Mouse (Mus musculus) forebrain, embryonic 14.5 days (tissue): ENCODE measurements around the gene 3110009E18Rik. TPM values are rescaled to one million over a fixed set of nuclear protein-coding genes. Genes with fewer than 3 reads are reported as not detected.

ENCODE experiments used
- ATAC-seq: fragments of 200-750 bp; cut with Nextera tagmentation; 2 replicates; pipeline ENCODE4 v1.8.0; 2017; ENCODE audit warnings: mild to moderate bottlenecking, moderate library complexity
- DNase-seq: peaks from one replicate; pipeline ENCODE4 v3.0.0-alpha.2; 2015; ENCODE audit warnings: low spot score
- H3K27ac ChIP-seq: fragments of 300-500 bp; sonication (generic); 2 replicates; pipeline ENCODE4 v1.5.1; 2014; ENCODE audit warnings: low read depth, mild to moderate bottlenecking, control low read depth, low read length, moderate library complexity
- H3K27me3 ChIP-seq: fragments of 300-500 bp; sonication (generic); replicated peaks from 2 replicates; pipeline ENCODE4 v1.6.1; 2014; ENCODE audit warnings: low read length, control low read depth, mixed read lengths; ENCODE audit not compliant: control insufficient read depth, insufficient read depth
- H3K36me3 ChIP-seq: fragments of 300-500 bp; sonication (generic); 2 replicates; pipeline ENCODE4 v1.6.1; 2014; ENCODE audit warnings: low read length, control low read depth; ENCODE audit not compliant: control insufficient read depth, insufficient read depth
- H3K4me1 ChIP-seq: fragments of 300-500 bp; sonication (generic); 2 replicates; pipeline ENCODE4 v1.6.1; 2014; ENCODE audit warnings: antibody characterized with exemption, low read length, control low read depth; ENCODE audit not compliant: control insufficient read depth, insufficient read depth
- H3K4me2 ChIP-seq: fragments of 300-500 bp; sonication (generic); 2 replicates; pipeline ENCODE4 v1.6.1; 2014; ENCODE audit warnings: mild to moderate bottlenecking, control low read depth, low read length
- H3K4me3 ChIP-seq: fragments of 300-500 bp; sonication (generic); 2 replicates; pipeline ENCODE4 v1.5.1; 2014; ENCODE audit warnings: low read depth, low read length, control low read depth
- H3K9ac ChIP-seq: fragments of 300-500 bp; sonication (generic); 2 replicates; pipeline ENCODE4 v1.6.1; 2014; ENCODE audit warnings: mild to moderate bottlenecking, low read length, control low read depth, moderate library complexity
- H3K9me3 ChIP-seq: fragments of 300-500 bp; sonication (generic); replicated peaks from 2 replicates; pipeline ENCODE4 v1.6.1; 2016; ENCODE audit warnings: low read length, control low read depth, mixed read lengths; ENCODE audit not compliant: control insufficient read depth
- WGBS: fragments of 180-500 bp; shearing (Covaris S2); extraction: QIAGEN DNeasy Blood & Tissue Kit; methylation state at CpG from one replicate; pipeline ENCODE4 v1.1.7; 2014; 5-methylcytosine and 5-hydroxymethylcytosine counted together
- polyA plus RNA-seq: library from polyadenylated mRNA; unstranded; fragments of >200 nt; fragmentation: Nextera tagmentation; extraction: Ambion mirVana; gene quantifications from 2 replicates; pipeline ENCODE4 v1.2.1, GENCODE M21; 2014

3110009E18Rik gene
- polyA plus RNA-seq, 1 experiment from 2014 or later, result 27.3 TPM

DNA sequence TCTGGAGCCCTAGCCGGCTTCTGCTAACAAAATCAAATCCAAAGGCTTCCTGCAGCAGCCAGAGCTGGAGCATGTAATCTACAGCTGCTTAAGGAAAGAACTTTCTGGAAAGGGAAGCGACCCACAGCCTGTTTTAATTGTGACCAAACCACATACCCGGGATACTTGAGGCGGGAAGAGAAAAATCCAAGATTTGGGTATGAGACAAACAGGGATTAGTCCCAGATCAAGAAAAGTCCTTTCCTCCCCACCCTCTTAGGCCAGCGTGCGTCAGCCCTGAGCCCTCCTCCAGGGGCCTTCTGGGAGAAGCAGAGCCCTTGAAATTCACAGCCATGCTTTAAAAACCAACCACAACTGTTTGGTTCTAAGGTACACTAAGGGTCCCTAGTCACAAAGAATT is 111.2 kb downstream of the 3110009E18Rik start:
- WGBS, result 78% methylated on average over 6 of the region's 6 CpGs
- H3K27ac ChIP-seq, result no peak overlapping the region
- H3K27me3 ChIP-seq, result no peaks in the 10 kb centered on the region
- no peak overlapping the region for H3K9ac ChIP-seq
- H3K4me1 ChIP-seq, result no peaks in the 10 kb centered on the region
- no peak for ATAC-seq
- H3K4me2 ChIP-seq, result no peak overlapping the region
- H3K4me3 ChIP-seq, result no peak overlapping the region
- no peaks in the 10 kb centered on the region for H3K9me3 ChIP-seq
- DNase-seq, result no peak
- no peaks in the 10 kb centered on the region for H3K36me3 ChIP-seq

- Histone ChIP-seq H3K36me3 (no peaks in the 10 kb centered on the region), H3K27ac (no peak overlapping the region), H3K27me3 (no peaks in the 10 kb centered on the region), H3K4me3 (no peak overlapping the region), H3K4me2 (no peak overlapping the region), H3K9me3 (no peaks in the 10 kb centered on the region), H3K9ac (no peak overlapping the region), H3K4me1 (no peaks in the 10 kb centered on the region)
- ATAC-seq (no peak), DNase-seq (no peak)
- 89% methylated on average over 6 of the region's 6 CpGs for WGBS
Observed at GRCm38 (mm10) chr1:120235631-120236215, 114.7 kb downstream of the 3110009E18Rik start.

- WGBS, result 88% methylated on average over 14 of the region's 14 CpGs
- Histone ChIP-seq H3K27me3 (no peaks in the 10 kb centered on the region), H3K4me2 (no peak overlapping the region), H3K36me3 (no peaks in the 10 kb centered on the region), H3K27ac (no peak overlapping the region), H3K4me1 (no peaks in the 10 kb centered on the region), H3K9me3 (no peaks in the 10 kb centered on the region), H3K9ac (no peak overlapping the region), H3K4me3 (no peak overlapping the region)
- ATAC-seq, result no peak
- DNase-seq, result no peak
Observed at GRCm38 (mm10) chr1:120236424-120236823, 115.4 kb downstream of the 3110009E18Rik start.

DNA sequence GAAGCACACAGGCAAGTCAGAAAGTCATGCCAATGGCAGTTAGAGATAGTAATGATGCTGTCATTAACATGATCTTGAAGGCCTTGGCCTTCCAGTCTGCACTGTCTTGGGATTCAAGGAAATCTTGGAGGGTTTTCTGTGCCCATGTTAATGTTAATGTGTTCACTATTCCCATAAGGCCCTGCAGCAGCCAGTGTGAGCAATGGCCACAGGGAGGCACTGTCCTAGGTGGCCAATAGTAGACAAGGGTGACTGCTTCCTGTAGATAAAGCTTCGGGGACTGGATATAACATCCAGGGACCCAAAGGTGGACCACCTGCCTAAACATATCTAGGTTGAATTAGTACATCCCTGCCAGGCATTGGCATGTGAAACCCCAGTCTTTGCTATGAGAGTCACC is 116.1 kb downstream of the 3110009E18Rik start:
- 87% methylated on average over 1 of the region's 1 CpGs for WGBS
- no peak for DNase-seq

More for the DNA sequence above, 116.1 kb downstream of the 3110009E18Rik start:
- no peak for ATAC-seq
- Histone ChIP-seq H3K36me3 (no peaks in the 10 kb centered on the region), H3K4me3 (no peak overlapping the region), H3K27me3 (no peaks in the 10 kb centered on the region), H3K27ac (no peak overlapping the region), H3K4me1 (no peaks in the 10 kb centered on the region), H3K9ac (no peak overlapping the region), H3K9me3 (no peaks in the 10 kb centered on the region), H3K4me2 (no peak overlapping the region)

Other genes with a start within 250 kb of the 3110009E18Rik start
- 13.3 TPM in 2 replicates for gene Tmem177, start 208.0 kb upstream of the 3110009E18Rik start, polyA plus RNA-seq
- 0.15 and 0.48 TPM in 2 replicates for gene Cfap221, start 124.0 kb upstream of the 3110009E18Rik start, polyA plus RNA-seq
- gene Sctr, start 114.3 kb upstream of the 3110009E18Rik start, polyA plus RNA-seq, result 0.52 and 0.56 TPM in 2 replicates
- 7.3 and 8.2 TPM in 2 replicates for gene Tmem37, start 47.1 kb upstream of the 3110009E18Rik start, polyA plus RNA-seq
- 1,393 and 1,470 TPM in 2 replicates for gene Dbi, start 109 bp upstream of the 3110009E18Rik start, polyA plus RNA-seq
- gene Steap3, start 151.5 kb downstream of the 3110009E18Rik start, polyA plus RNA-seq, result 2.1 and 3.1 TPM in 2 replicates
- gene C1ql2, start 219.4 kb downstream of the 3110009E18Rik start, polyA plus RNA-seq, result 0.52 and 1.1 TPM in 2 replicates